Mouse (Mus musculus) heart, embryonic 14.5 days (tissue): ENCODE results near the gene Rps28. TPM values are rescaled to one million over a fixed set of nuclear protein-coding genes. Genes with fewer than 3 reads are reported as not detected.
A peak's percentile ranks its signal among the peaks of the same experiment; 100 is the strongest.

Experiments used
- ATAC-seq: fragments of 200-750 bp; cut with Nextera tagmentation; 2 replicates; pipeline ENCODE4 v1.8.0; 2017; ENCODE audit warnings: low read depth, moderate TSS enrichment; ENCODE audit not compliant: insufficient number of reproducible peaks, insufficient read depth, low FRiP score
- H3K27ac ChIP-seq, 2 experiments: fragments of 200-500 bp in 1 of 2; fragments of 300-500 bp in 1 of 2; sonication (generic) in 1 of 2; replicated peaks in 1 of 2; 2 replicates each; pipeline ENCODE4 v1.5.1; 2012 to 2014; ENCODE audit warnings: low read depth in 2 of 2, low read length in 2 of 2, control low read depth in 1 of 2, mild to moderate bottlenecking in 1 of 2, mixed read lengths in 1 of 2; ENCODE audit not compliant: control insufficient read depth in 1 of 2, insufficient read depth in 1 of 2
- H3K27me3 ChIP-seq: fragments of 300-500 bp; sonication (generic); 2 replicates; pipeline ENCODE4 v1.6.1; 2014; ENCODE audit warnings: mild to moderate bottlenecking, low read length, control low read depth; ENCODE audit not compliant: control insufficient read depth, insufficient read depth
- H3K36me3 ChIP-seq: fragments of 300-500 bp; sonication (generic); 2 replicates; pipeline ENCODE4 v1.6.1; 2014; ENCODE audit warnings: mild to moderate bottlenecking, control low read depth, low read length, mixed read lengths; ENCODE audit not compliant: control insufficient read depth, insufficient read depth
- H3K4me1 ChIP-seq, 2 experiments: fragments of 200-500 bp in 1 of 2; fragments of 300-500 bp in 1 of 2; sonication (generic) in 1 of 2; 2 replicates each; pipeline ENCODE4 v1.6.1; 2012 to 2014; ENCODE audit warnings: low read length in 2 of 2, control low read depth in 1 of 2, mixed read lengths in 1 of 2; ENCODE audit not compliant: control insufficient read depth in 2 of 2, insufficient read depth in 2 of 2
- H3K4me2 ChIP-seq: fragments of 300-500 bp; sonication (generic); 2 replicates; pipeline ENCODE4 v1.6.1; 2014; ENCODE audit warnings: mild to moderate bottlenecking, low read length
- H3K4me3 ChIP-seq, 2 experiments: fragments of 200-500 bp in 1 of 2; fragments of 300-500 bp in 1 of 2; sonication (generic) in 1 of 2; 2 replicates each; pipeline ENCODE4 v1.5.1; 2012 to 2014; ENCODE audit warnings: low read length in 2 of 2, mild to moderate bottlenecking in 2 of 2, control low read depth in 1 of 2, low read depth in 1 of 2, moderate library complexity in 1 of 2; ENCODE audit not compliant: control insufficient read depth in 1 of 2, insufficient read depth in 1 of 2
- H3K9ac ChIP-seq: fragments of 300-500 bp; sonication (generic); 2 replicates; pipeline ENCODE4 v1.6.1; 2014; ENCODE audit warnings: mild to moderate bottlenecking, low read length
- H3K9me3 ChIP-seq: fragments of 300-500 bp; sonication (generic); 2 replicates; pipeline ENCODE4 v1.6.1; 2016; ENCODE audit warnings: low read length, control low read depth; ENCODE audit not compliant: control insufficient read depth
- WGBS: fragments of 180-500 bp; shearing (Covaris S2); extraction: QIAGEN DNeasy Blood & Tissue Kit; methylation state at CpG from one replicate; pipeline ENCODE4 v1.1.7; 2014; 5-methylcytosine and 5-hydroxymethylcytosine counted together
- polyA plus RNA-seq: library from polyadenylated mRNA; unstranded; fragments of >200 nt; fragmentation: Nextera tagmentation; extraction: Ambion mirVana; gene quantifications from 2 replicates; pipeline ENCODE4 v1.2.1, GENCODE M21; 2014

The Rps28 gene
- polyA plus RNA-seq, 1 experiment from 2014 or later = 768 TPM

DNA sequence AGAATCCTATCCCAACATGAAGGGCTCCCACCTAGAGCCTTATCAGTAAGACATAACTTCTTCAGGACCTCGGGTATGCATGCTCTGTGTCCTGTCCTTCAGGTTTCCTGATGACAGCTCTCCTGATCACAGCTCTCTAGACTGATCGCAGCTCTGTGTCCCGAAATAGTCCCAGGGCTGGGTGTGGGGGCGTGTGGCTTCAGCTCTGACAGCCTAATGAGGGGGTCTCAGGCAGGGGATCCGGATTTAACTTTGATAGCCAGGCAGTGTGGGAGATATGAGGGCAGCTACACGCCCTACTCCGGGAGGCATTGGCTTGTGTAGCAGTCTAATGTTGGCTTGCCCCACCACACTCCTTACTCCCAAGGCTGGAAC is 13.2 kb downstream of the Rps28 start:
- Histone ChIP-seq H3K36me3 (0 out of 2 replicates have a peak, but pooled peaks cover 4% of the 10 kb centered on the region), H3K27ac (peak overlapping the region; percentile 80 to 83), H3K4me1 (peaks cover 19 to 24% of the 10 kb centered on the region in 2 experiments), H3K9me3 (no peaks in the 10 kb centered on the region), H3K9ac (peak overlapping the region; percentile 76), H3K4me2 (peak overlapping the region; percentile 91), H3K4me3 (peak overlapping the region; percentile 59 to 78), H3K27me3 (peaks cover 33% of the 10 kb centered on the region)
- peak; percentile 55 for ATAC-seq
- WGBS = 0% methylated on average over 7 of the region's 7 CpGs

DNA sequence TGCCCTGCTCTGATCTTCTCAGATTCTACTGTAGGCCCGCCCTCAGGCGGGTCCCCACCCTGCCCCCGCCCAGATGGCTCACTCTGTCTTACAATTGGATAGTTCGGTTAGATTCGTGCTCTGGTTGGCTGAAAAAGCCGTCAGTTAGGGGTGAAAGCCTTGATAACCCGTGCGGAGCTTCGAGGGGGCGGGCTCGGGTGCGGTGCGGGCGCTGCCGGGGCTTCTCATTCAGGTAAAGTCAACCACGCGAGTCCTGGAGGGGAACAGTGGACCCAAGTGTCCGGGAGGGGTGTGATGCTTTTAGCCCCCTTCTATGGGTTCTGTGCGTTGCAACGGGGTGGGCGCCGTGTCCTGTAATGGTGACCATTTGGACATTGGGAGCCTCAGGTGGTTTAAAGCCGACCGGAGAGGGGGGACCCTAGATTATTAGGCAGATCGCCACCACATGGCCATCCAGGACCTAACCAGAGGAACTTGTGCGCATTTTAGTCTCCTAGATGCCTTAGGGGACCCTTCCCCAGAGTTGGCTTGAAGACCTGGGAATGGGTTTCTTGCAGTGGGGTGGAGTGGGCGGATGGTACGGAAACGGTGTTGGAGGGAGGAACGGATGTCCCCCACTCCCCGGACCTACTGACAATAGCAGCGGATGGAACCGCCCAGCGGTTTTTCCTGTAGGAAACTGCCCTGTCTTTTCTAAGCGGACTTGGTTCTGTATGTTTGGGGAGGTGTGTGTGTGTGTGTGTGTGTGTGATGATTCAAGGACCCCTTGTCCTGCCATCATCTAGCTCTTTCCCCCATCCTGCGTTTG is 13.8 kb downstream of the Rps28 start, which contains the start of gene Kank3:
TSS of gene Kank3 (plus strand) at position 186 of the 808 bp plus-strand sequence.
- Histone ChIP-seq H3K4me1 (peaks cover 19 to 24% of the 10 kb centered on the region in 2 experiments), H3K4me2 (peak within 1 kb of the TSS; percentile 91), H3K27me3 (peaks cover 38% of the 10 kb centered on the region), H3K27ac (peak within 1 kb of the TSS; percentile 80 to 83), H3K9ac (peak within 1 kb of the TSS; percentile 76), H3K9me3 (no peaks in the 10 kb centered on the region), H3K36me3 (no peaks in the 10 kb centered on the region), H3K4me3 (peak within 1 kb of the TSS; percentile 59 to 78)
- WGBS = under 1% methylated on average over 36 of the region's 36 CpGs
- ATAC-seq = peak; percentile 84

GRCm38 (mm10) chr17:33808192-33808591 is 16.2 kb downstream of the Rps28 start:
- ATAC-seq = no peak
- peaks cover 44% of the 10 kb centered on the region for H3K27me3 ChIP-seq

GRCm38 (mm10) chr17:33807181-33807888 is 17.0 kb downstream of the Rps28 start:
- Histone ChIP-seq H3K4me3 (no peak overlapping the region), H3K4me1 (peaks cover 15 to 25% of the 10 kb centered on the region in 2 experiments), H3K9ac (no peak overlapping the region), H3K9me3 (no peaks in the 10 kb centered on the region), H3K36me3 (no peaks in the 10 kb centered on the region), H3K4me2 (no peak overlapping the region), H3K27ac (no peak overlapping the region), H3K27me3 (peaks cover 49% of the 10 kb centered on the region)
- WGBS = 53% methylated on average over 8 of the region's 9 CpGs
- ATAC-seq = no peak

More at GRCm38 (mm10) chr17:33808192-33808591, 16.2 kb downstream of the Rps28 start:
- no peak overlapping the region for H3K27ac ChIP-seq
- 28% methylated on average over 10 of the region's 10 CpGs for WGBS
- no peak overlapping the region for H3K9ac ChIP-seq
- no peaks in the 10 kb centered on the region for H3K9me3 ChIP-seq
- H3K4me1 ChIP-seq = peaks cover 23 to 33% of the 10 kb centered on the region in 2 experiments
- H3K4me2 ChIP-seq = no peak overlapping the region
- H3K36me3 ChIP-seq = no peaks in the 10 kb centered on the region
- H3K4me3 ChIP-seq = no peak overlapping the region

DNA sequence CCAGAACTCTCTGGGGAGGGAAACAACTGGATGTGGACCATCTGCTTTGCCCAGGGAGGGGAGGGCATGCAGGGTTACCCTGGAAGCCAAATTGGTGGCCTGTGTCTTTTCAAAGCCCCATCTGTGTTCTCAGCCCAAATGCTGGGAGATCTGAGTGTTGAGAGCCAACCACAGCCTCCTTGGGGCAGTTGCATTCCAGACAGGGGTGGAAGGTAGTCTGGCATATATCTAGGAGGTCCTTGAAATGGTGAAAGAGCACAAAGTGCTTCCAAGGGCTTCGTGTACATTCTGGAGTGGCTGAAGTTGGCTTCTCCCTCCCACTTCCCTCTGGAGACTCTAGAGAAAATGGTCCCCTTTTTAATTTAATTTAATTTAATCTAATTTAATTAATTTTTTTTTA is 19.6 kb downstream of the Rps28 start:
- H3K4me3 ChIP-seq = no peak overlapping the region
- H3K27me3 ChIP-seq = peaks cover 69% of the 10 kb centered on the region
- H3K4me1 ChIP-seq = peaks cover 4 to 9% of the 10 kb centered on the region in 2 experiments; a peak in 3 of 4 replicates
- no peak overlapping the region for H3K9ac ChIP-seq
- WGBS = 26% methylated on average over 1 of the region's 1 CpGs
- H3K9me3 ChIP-seq = no peaks in the 10 kb centered on the region
- no peak overlapping the region for H3K4me2 ChIP-seq
- peak; percentile 26; the same call in 1 of the 2 replicates for ATAC-seq
- no peak overlapping the region for H3K27ac ChIP-seq
- H3K36me3 ChIP-seq = no peaks in the 10 kb centered on the region

DNA sequence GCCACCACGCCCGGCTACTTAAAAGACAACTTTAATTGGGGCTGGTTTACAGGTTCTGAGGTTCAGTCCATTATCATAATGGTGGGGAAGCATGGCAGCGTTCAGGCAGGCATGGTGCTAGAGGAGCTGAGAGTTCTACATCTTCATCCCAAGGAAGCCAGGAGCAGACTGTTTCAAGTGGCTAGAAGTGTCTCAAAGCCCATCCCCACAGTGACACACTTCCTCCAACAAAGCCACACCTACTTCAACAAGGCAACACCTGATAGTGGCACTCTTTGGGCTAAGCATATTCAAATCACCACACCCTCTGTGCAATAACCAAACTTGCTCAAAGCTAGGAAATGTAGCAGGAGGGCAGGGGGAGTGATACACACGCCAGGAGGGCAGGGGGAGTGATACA is 20.2 kb downstream of the Rps28 start:
- H3K27ac ChIP-seq = no peak overlapping the region
- peaks cover 4 to 9% of the 10 kb centered on the region in 2 experiments; a peak in 3 of 4 replicates for H3K4me1 ChIP-seq
- H3K9ac ChIP-seq = no peak overlapping the region
- no peaks in the 10 kb centered on the region for H3K9me3 ChIP-seq
- no peak overlapping the region for H3K4me2 ChIP-seq
- ATAC-seq = no peak
- no peak overlapping the region for H3K4me3 ChIP-seq
- peaks cover 70% of the 10 kb centered on the region for H3K27me3 ChIP-seq
- no peaks in the 10 kb centered on the region for H3K36me3 ChIP-seq
- WGBS = 48% methylated on average over 4 of the region's 4 CpGs

DNA sequence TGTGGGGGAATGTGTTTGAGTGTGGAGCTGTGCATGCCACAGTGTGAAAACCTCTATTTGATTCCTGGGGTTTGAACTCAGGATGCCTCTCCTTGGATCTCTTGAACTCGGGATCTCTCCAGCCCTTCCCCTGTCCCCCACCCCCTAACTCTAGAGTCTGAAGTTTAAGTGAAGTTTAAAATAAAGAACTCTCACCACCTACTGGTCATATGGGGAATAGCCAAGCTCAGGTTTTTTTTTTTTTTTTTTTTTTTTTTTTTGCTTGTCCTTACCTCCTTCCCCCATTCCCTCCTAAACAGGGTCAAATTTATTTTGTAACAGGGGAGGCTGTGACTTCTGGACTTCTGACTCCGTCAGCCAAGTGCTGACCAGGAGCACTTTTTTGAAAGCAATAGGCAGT is 22.1 kb downstream of the Rps28 start:
- Histone ChIP-seq H3K9me3 (no peaks in the 10 kb centered on the region), H3K27ac (no peak overlapping the region), H3K4me2 (no peak overlapping the region), H3K27me3 (peaks cover 65% of the 10 kb centered on the region), H3K36me3 (no peaks in the 10 kb centered on the region), H3K4me1 (peaks cover 4 to 9% of the 10 kb centered on the region in 2 experiments; a peak in 3 of 4 replicates), H3K9ac (no peak overlapping the region), H3K4me3 (no peak overlapping the region)
- WGBS = 2% methylated on average over 2 of the region's 2 CpGs
- no peak for ATAC-seq
